Mouse (Mus musculus): Measurements from ENCODE around the gene Zfp677. TPM values are rescaled to one million over a fixed set of nuclear protein-coding genes. Genes with fewer than 3 reads are reported as not detected.
"Not testable (repeated sequence)": the region's sequence is repeated elsewhere in the genome, so short reads cannot be mapped to it uniquely, and the experiment has no call there.

Gene Zfp677
- 3.5 and 4.6 TPM in 2 replicates for polyA plus RNA-seq (2015; fragmentation: Nextera tagmentation; extraction: Ambion mirVana)

DNA sequence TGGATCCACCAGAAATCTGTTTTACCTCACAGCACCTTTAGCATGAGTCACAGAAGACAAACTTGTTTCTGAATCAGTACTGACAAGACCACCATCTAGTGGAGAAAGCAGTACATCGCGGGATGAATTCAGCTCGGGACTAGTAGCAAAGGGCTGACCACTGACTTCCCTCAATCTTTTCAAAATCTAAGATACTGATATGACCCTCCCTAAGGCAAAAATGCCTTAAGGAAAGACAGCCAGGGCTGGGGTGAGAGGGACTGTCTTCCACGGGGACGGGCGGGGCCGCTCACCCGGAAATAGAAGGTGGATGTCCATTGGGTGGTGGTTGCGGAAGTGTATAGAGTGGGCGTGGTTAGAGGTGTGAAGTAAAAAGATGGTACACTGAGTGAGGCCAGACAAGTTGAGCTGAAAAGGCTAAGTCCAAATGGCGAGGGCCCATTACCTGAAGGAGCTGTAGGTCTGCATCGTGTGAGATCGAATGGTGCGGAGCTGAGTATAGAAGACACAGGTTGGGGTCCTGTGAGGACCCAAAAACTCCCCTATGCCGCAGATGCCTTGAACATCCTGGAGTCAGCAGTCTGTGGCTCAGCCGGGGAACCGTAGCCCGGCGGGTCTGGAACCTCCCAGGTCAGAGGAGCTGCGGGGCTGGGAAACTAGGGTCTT is at the start of gene Zfp677:
Zfp677 (plus strand) TSS at position 358 of the 666 bp plus-strand sequence.
- Histone ChIP-seq H3K36me3 (no peaks in the 10 kb centered on the region), H3K9me3 (no peaks in the 10 kb centered on the region), H3K27me3 (no peaks in the 10 kb centered on the region), H3K4me2 (replicated peaks) (peak within 1 kb of the TSS; percentile 77), H3K9ac (peak within 1 kb of the TSS; percentile 58), H3K4me3 (peak within 1 kb of the TSS; percentile 52), H3K4me1 (no peaks in the 10 kb centered on the region; the same call in 1 of the 2 replicates), H3K27ac (no peak within 1 kb of the TSS; the same call in 1 of the 2 replicates)
- 4% methylated on average over 20 of the region's 20 CpGs for WGBS
- peak; percentile 99 for ATAC-seq (ENCODE audit: low FRiP score, low read depth)

GRCm38 (mm10) chr17:21368018-21368417 is 15.5 kb upstream of the Zfp677 start:
- H3K4me3 ChIP-seq; H3K27me3 ChIP-seq; H3K9ac ChIP-seq; H3K9me3 ChIP-seq; H3K4me2 ChIP-seq (replicated peaks); H3K36me3 ChIP-seq; H3K4me1 ChIP-seq; ATAC-seq (ENCODE audit: low FRiP score, low read depth); H3K27ac ChIP-seq: not testable (repeated sequence)
- 31% methylated on average over 3 of the region's 3 CpGs for WGBS

GRCm38 (mm10) chr17:21369925-21370719 is 13.4 kb upstream of the Zfp677 start:
- Histone ChIP-seq H3K27me3 (no peaks in the 10 kb centered on the region), H3K9ac (peak overlapping the region; percentile 53; the same call in 1 of the 2 replicates), H3K27ac (no peak overlapping the region), H3K36me3 (no peaks in the 10 kb centered on the region), H3K4me2 (replicated peaks) (peak overlapping the region; percentile 69), H3K4me1 (no peaks in the 10 kb centered on the region), H3K4me3 (peak overlapping the region; percentile 41), H3K9me3 (no peaks in the 10 kb centered on the region)
- peak; percentile 57 for ATAC-seq (ENCODE audit: low FRiP score, low read depth)
- 12% methylated on average over 31 of the region's 31 CpGs for WGBS

GRCm38 (mm10) chr17:21375311-21375710 is 8.2 kb upstream of the Zfp677 start:
- H3K4me1 ChIP-seq = no peaks in the 10 kb centered on the region
- H3K27ac ChIP-seq = no peak overlapping the region
- 69% methylated on average over 1 of the region's 1 CpGs for WGBS
- ATAC-seq (ENCODE audit: low FRiP score, low read depth) = no peak
- no peak overlapping the region for H3K9ac ChIP-seq
- H3K4me3 ChIP-seq = no peak overlapping the region
- H3K27me3 ChIP-seq = no peaks in the 10 kb centered on the region
- H3K4me2 ChIP-seq (replicated peaks) = no peak overlapping the region
- H3K9me3 ChIP-seq = no peaks in the 10 kb centered on the region
- H3K36me3 ChIP-seq = no peaks in the 10 kb centered on the region

- ATAC-seq (ENCODE audit: low FRiP score, low read depth) = peak; percentile 49
- Histone ChIP-seq H3K4me3 (peak overlapping the region; percentile 52), H3K36me3 (no peaks in the 10 kb centered on the region), H3K9ac (peak overlapping the region; percentile 58), H3K27me3 (no peaks in the 10 kb centered on the region), H3K4me1 (no peaks in the 10 kb centered on the region; the same call in 1 of the 2 replicates), H3K9me3 (no peaks in the 10 kb centered on the region), H3K4me2 (replicated peaks) (peak overlapping the region; percentile 77), H3K27ac (no peak overlapping the region; the same call in 1 of the 2 replicates)
- 19% methylated on average over 8 of the region's 8 CpGs for WGBS
Measured at GRCm38 (mm10) chr17:21384057-21384411, 486 bp downstream of the Zfp677 start.

DNA sequence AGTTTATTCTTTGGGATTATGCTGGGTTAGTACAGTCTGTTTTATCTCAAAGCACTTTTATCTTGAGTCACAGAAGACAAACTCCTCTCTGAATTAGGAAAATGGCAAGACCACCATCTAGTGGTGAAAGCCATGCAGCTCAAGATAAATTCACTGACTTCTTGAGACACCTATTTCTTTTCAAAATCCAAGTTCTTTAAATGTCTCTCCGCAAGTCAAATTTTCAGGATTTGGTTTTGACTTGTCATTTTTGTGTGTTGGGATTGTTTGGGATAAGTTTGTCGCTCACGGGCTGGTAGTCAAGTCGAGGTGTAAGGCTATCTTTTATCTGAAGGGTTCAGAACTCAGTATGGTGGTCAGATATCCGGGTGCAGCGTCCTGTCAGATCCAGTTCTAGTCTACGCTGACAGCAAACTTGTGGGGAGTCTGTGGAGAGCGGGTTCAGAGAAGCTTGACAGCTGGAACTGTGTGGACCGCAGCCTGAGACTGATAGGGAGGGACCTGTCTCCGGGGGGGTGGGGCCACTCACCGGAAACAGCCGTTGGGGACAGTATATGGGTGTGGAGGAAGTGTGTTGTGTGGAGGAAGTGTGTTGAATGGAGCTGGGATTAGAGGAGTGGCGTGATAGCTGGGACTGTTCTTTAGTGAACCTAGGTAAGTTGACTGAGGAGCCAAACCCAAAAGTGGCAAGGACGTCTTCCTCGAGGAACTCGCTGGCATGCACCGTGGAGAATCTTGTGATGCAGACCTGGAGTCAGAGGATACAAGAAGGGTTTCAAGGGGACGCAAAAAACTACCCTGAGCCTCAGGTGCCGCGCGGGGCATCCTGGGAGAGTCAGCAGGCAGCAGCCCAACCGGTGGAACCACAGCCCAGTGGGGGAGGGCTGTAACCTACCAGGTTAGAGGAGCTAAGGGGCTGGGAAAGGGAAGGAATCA is 39.4 kb downstream of the Zfp677 start, which contains the start of gene Zfp54:
Zfp54 (plus strand) TSS at position 564 of the 936 bp plus-strand sequence.
- WGBS = under 1% methylated on average over 22 of the region's 22 CpGs
- Histone ChIP-seq H3K9ac (peak within 1 kb of the TSS; percentile 60), H3K9me3 (no peaks in the 10 kb centered on the region), H3K27me3 (no peaks in the 10 kb centered on the region), H3K27ac (peak within 1 kb of the TSS; percentile 53), H3K4me3 (peak within 1 kb of the TSS; percentile 48), H3K4me1 (peaks cover 3% of the 10 kb centered on the region; the same call in 1 of the 2 replicates), H3K4me2 (replicated peaks) (peak within 1 kb of the TSS; percentile 75), H3K36me3 (no peaks in the 10 kb centered on the region)
- ATAC-seq (ENCODE audit: low FRiP score, low read depth) = peak; percentile 99

- not testable (repeated sequence) for H3K4me3 ChIP-seq; H3K36me3 ChIP-seq; H3K9ac ChIP-seq; H3K9me3 ChIP-seq; H3K4me2 ChIP-seq (replicated peaks); H3K4me1 ChIP-seq; H3K27ac ChIP-seq; ATAC-seq (ENCODE audit: low FRiP score, low read depth); H3K27me3 ChIP-seq
- 81% methylated on average over 9 of the region's 9 CpGs for WGBS
Measured at GRCm38 (mm10) chr17:21438806-21439400, 55.4 kb downstream of the Zfp677 start.

Other genes with a start within 250 kb of the Zfp677 start
- gene Vmn1r234, start 157.7 kb upstream of the Zfp677 start, polyA plus RNA-seq (2015; fragmentation: Nextera tagmentation; extraction: Ambion mirVana) = not detected in 2 replicates
- gene Vmn1r235, start 127.3 kb upstream of the Zfp677 start, polyA plus RNA-seq (2015; fragmentation: Nextera tagmentation; extraction: Ambion mirVana) = not detected in 2 replicates
- gene Vmn1r236, start 100.8 kb upstream of the Zfp677 start, polyA plus RNA-seq (2015; fragmentation: Nextera tagmentation; extraction: Ambion mirVana) = not detected in 2 replicates
- gene Vmn1r237, start 71.9 kb upstream of the Zfp677 start, polyA plus RNA-seq (2015; fragmentation: Nextera tagmentation; extraction: Ambion mirVana) = not detected in 2 replicates
- 4.1 and 4.8 TPM in 2 replicates for gene Zfp54, start 39.5 kb downstream of the Zfp677 start, polyA plus RNA-seq (2015; fragmentation: Nextera tagmentation; extraction: Ambion mirVana)
- gene Zfp51, start 66.6 kb downstream of the Zfp677 start, polyA plus RNA-seq (2015; fragmentation: Nextera tagmentation; extraction: Ambion mirVana) = 17.3 and 18.0 TPM in 2 replicates
- 12.4 TPM in 2 replicates for gene Zfp53, start 105.2 kb downstream of the Zfp677 start, polyA plus RNA-seq (2015; fragmentation: Nextera tagmentation; extraction: Ambion mirVana)
- gene Zfp52, start 151.8 kb downstream of the Zfp677 start, polyA plus RNA-seq (2015; fragmentation: Nextera tagmentation; extraction: Ambion mirVana) = 4.9 and 5.1 TPM in 2 replicates
- gene Zfp948, start 183.3 kb downstream of the Zfp677 start, polyA plus RNA-seq (2015; fragmentation: Nextera tagmentation; extraction: Ambion mirVana) = 16.9 and 17.9 TPM in 2 replicates

Measured in limb, embryonic 13.5 days (tissue).